Mouse (Mus musculus) limb, embryonic 10.5 days (tissue): ENCODE results near the gene Kcna7. TPM values are rescaled to one million over a fixed set of nuclear protein-coding genes. Genes with fewer than 3 reads are reported as not detected.
A peak's percentile ranks its signal among the peaks of the same experiment; 100 is the strongest.

ENCODE experiments used
- DNase-seq: peaks from one replicate; pipeline ENCODE4 v3.0.0-alpha.2; 2017; ENCODE audit warnings: low spot score
- H3K27ac ChIP-seq: fragments of 300-500 bp; sonication (generic); 2 replicates; pipeline ENCODE4 v1.5.1; 2016; ENCODE audit warnings: mild to moderate bottlenecking
- H3K27me3 ChIP-seq: fragments of 300-500 bp; sonication (generic); 2 replicates; pipeline ENCODE4 v1.6.1; 2016; ENCODE audit warnings: low read depth, mild to moderate bottlenecking; ENCODE audit not compliant: poor library complexity, severe bottlenecking
- H3K36me3 ChIP-seq: fragments of 300-500 bp; sonication (generic); 2 replicates; pipeline ENCODE4 v1.6.1; 2016; ENCODE audit warnings: mild to moderate bottlenecking, moderate library complexity
- H3K4me1 ChIP-seq: fragments of 300-500 bp; sonication (generic); 2 replicates; pipeline ENCODE4 v1.6.1; 2016
- H3K4me3 ChIP-seq: fragments of 300-500 bp; sonication (generic); 2 replicates; pipeline ENCODE4 v1.5.1; 2016; ENCODE audit warnings: mild to moderate bottlenecking, moderate library complexity
- H3K9me3 ChIP-seq: fragments of 300-500 bp; sonication (generic); replicated peaks from 2 replicates; pipeline ENCODE4 v1.6.1; 2016; ENCODE audit warnings: mild to moderate bottlenecking
- WGBS: fragments of 180-500 bp; shearing (Covaris S2); methylation state at CpG from one replicate; pipeline ENCODE4 v1.1.7; 2016; 5-methylcytosine and 5-hydroxymethylcytosine counted together
- polyA plus RNA-seq: library from polyadenylated mRNA; unstranded; fragments of >200 nt; fragmentation: Nextera tagmentation; extraction: Ambion mirVana; gene quantifications from 2 replicates; pipeline ENCODE4 v1.2.1, GENCODE M21; 2016

The Kcna7 gene
- polyA plus RNA-seq, 1 experiment from 2014 or later = 0.06 TPM

DNA sequence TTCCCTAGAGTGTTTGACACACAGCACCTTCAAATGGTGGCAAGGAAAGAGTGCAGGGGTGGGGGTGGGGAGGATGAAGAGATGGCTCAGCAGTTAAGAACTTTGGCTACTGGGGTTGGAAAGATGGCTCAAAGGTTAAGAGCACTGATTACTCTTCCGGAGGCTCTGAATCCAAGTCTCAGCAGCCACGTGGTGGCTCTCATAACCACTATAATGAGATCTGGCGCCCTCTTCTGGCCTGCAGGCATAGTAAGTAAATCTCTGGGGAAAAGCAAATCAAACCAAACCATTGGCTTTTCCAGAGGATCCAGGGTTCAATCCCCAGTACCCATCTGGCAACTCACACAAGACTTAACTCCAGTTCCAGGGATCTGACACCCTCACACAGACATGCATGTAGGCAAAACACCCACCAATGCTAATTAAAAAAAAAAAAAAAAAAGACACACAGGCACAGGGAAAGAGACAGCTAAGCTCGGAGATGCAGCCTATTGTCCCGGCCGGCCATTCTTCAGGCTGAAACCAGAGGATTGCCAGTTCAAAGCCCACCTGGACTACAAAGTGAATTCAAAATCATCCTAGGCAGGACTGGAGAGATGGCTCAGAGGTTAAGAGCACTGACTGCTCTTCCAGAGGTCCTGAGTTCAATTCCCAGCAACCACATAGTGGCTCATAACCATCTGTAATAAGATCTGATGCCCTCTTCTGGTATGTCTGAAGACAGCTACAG lies 1.8 kb upstream of the Kcna7 start:
- peak; percentile 78 for DNase-seq

DNA sequence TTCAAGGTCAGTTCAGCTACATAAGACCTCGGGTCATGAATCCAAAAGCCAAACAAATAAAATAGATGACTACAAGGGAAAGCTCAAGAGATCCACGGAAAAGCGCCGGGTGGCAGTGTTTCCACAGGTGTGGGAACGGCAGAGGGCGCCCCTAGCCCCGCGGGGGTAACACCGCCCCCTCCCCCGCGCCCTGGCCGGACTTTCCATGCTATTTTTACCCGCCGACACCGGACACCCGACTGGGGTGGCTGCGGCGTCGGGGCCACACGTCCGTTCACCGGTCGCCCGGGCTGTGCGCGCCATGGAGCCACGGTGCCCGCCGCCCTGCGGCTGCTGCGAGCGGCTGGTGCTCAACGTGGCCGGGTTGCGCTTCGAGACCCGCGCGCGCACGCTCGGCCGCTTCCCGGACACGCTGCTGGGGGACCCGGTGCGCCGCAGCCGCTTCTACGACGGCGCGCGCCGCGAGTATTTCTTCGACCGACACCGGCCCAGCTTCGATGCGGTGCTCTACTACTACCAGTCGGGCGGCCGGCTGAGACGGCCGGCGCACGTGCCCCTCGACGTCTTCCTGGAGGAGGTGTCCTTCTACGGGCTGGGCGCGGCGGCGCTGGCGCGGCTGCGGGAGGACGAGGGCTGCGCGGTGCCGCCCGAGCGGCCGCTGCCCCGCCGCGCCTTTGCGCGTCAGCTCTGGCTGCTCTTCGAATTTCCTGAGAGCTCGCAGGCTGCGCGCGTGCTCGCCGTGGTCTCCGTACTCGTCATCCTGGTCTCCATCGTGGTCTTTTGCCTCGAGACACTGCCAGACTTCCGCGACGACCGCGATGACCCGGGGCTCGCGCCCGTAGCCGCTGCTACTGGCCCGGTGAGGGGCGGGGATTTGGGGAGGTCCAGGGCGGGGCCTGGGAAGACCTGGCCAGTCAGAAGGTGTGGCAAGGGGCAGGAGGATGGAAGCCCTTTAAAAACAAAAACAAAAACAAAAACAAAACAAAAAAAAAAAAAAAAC lies 1.0 kb downstream of the Kcna7 start:
- Histone ChIP-seq H3K36me3 (no peaks in the 10 kb centered on the region), H3K4me1 (peaks cover 8% of the 10 kb centered on the region), H3K9me3 (no peaks in the 10 kb centered on the region), H3K4me3 (peak overlapping the region; percentile 44), H3K27me3 (peaks cover 68% of the 10 kb centered on the region), H3K27ac (peak overlapping the region; percentile 27; the same call in 1 of the 2 replicates)
- 3% methylated on average over 114 of the region's 114 CpGs for WGBS
- DNase-seq = no peak

More for the DNA sequence above, 1.8 kb upstream of the Kcna7 start:
- Histone ChIP-seq H3K9me3 (no peaks in the 10 kb centered on the region), H3K36me3 (no peaks in the 10 kb centered on the region), H3K27me3 (peaks cover 40% of the 10 kb centered on the region), H3K4me3 (no peak overlapping the region), H3K4me1 (peaks cover 8% of the 10 kb centered on the region), H3K27ac (no peak overlapping the region)
- 46% methylated on average over 6 of the region's 6 CpGs for WGBS

DNA sequence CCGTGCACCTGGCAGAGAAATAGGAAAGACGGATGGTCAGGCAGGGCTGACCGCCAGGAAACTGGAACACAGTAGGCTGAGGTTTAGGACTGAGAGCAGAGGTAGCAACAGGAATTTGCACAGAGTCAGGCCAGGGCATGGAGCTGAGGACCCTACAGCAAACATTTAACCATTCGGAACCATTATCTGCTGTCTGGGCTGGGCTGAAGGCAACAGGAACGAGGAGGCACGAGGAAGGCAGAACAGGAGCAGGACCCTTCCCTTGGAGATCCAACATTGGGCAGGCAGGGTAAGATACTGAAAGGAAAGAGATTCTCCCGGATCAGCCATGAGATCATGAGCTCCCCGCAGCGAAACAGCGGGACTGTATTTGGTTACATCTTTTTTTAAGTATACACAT lies 2.4 kb downstream of the Kcna7 start:
- Histone ChIP-seq H3K27ac (no peak overlapping the region), H3K4me1 (peaks cover 8% of the 10 kb centered on the region), H3K27me3 (peaks cover 81% of the 10 kb centered on the region), H3K4me3 (no peak overlapping the region), H3K9me3 (no peaks in the 10 kb centered on the region), H3K36me3 (no peaks in the 10 kb centered on the region)
- DNase-seq = no peak
- WGBS = 81% methylated on average over 10 of the region's 10 CpGs

DNA sequence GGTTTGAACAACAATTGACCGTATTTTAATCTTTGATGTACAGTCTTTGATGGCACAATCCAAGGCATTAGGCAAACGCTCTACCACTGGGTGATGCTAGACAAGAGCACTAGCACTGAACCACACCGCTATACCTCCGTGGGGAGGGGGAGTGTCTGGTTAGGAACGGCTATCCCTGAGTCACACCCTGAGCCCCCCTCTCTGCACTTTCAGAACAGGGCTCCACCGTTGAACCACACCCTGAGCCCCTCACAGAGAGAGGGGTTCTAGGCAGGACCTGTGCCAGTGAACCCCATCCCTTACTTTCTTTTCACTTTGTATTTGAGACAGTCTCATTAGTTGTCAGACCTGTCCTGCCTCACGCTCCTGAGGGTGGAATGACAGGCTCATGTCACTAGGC lies 2.9 kb downstream of the Kcna7 start:
- Histone ChIP-seq H3K4me3 (no peak overlapping the region), H3K27ac (no peak overlapping the region), H3K36me3 (no peaks in the 10 kb centered on the region), H3K4me1 (peaks cover 13% of the 10 kb centered on the region), H3K27me3 (peaks cover 87% of the 10 kb centered on the region), H3K9me3 (no peaks in the 10 kb centered on the region)
- 75% methylated on average over 7 of the region's 7 CpGs for WGBS
- no peak for DNase-seq

DNA sequence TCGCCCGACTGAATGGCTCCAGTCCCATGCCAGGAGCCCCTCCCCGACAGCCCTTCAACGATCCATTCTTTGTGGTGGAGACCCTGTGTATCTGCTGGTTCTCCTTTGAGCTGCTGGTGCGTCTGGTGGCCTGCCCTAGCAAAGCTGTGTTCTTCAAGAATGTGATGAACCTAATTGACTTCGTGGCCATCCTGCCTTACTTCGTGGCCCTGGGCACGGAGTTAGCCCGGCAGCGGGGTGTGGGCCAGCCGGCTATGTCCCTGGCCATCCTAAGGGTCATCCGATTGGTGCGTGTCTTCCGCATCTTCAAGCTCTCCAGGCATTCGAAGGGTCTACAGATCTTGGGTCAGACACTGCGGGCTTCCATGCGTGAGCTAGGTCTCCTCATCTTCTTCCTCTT lies 3.5 kb downstream of the Kcna7 start:
- no peak for DNase-seq
- H3K4me1 ChIP-seq = peaks cover 18% of the 10 kb centered on the region
- 89% methylated on average over 17 of the region's 17 CpGs for WGBS
- H3K27ac ChIP-seq = no peak overlapping the region
- peaks cover 93% of the 10 kb centered on the region for H3K27me3 ChIP-seq
- no peak overlapping the region for H3K4me3 ChIP-seq
- no peaks in the 10 kb centered on the region for H3K36me3 ChIP-seq
- H3K9me3 ChIP-seq = no peaks in the 10 kb centered on the region

DNA sequence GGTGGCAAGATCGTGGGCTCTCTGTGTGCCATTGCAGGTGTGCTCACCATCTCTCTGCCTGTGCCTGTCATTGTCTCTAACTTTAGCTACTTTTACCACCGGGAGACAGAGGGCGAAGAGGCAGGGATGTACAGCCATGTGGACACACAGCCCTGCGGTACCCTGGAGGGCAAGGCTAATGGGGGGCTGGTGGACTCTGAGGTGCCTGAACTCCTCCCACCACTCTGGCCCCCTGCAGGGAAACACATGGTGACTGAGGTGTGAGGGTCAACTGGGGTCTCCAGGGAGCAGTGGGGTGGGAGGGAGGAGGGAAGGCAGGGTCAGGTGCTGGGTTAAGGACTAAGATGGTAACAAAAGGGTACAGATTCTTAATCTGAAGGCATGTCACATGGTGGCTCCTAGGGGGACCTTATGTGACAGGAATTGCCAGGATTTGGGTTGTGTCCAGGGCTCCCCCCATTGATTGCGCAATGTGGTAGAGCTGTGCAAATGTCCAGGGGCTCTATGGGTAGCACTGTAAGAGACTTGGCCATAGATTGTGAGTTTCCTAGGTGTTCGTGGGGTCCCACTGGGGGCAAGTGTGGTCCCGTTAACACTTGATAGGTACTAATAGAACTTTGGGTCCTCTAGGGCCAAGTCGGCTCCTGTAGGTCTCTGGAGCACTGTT lies 4.2 kb downstream of the Kcna7 start:
- WGBS = 87% methylated on average over 8 of the region's 8 CpGs
- H3K27ac ChIP-seq = no peak overlapping the region
- no peak for DNase-seq
- H3K9me3 ChIP-seq = no peaks in the 10 kb centered on the region
- H3K36me3 ChIP-seq = no peaks in the 10 kb centered on the region
- no peak overlapping the region for H3K4me3 ChIP-seq
- H3K4me1 ChIP-seq = peaks cover 25% of the 10 kb centered on the region
- peaks cover 99% of the 10 kb centered on the region for H3K27me3 ChIP-seq

DNA sequence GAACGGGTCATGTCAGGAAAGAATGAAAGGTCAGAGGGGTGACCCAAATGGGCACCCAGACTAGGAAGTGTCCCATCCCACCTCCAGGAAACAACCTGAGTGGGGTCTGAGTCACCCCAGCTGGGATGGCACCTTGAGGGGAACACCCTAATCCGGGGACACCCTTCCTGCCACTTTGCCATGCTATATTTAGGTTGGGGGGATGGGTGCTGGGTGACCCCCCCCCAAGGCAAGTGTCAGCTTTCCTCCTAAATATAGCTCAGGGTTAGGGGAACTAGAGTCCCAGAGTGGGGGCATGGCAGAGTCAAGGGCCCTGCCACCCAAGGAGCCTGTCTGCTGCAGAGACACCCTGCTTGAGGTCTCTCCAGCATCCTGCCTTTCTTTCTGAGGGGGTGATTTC lies 7.0 kb downstream of the Kcna7 start:
- Histone ChIP-seq H3K9me3 (no peaks in the 10 kb centered on the region), H3K4me3 (no peak overlapping the region), H3K27me3 (peaks cover 100% of the 10 kb centered on the region), H3K36me3 (no peaks in the 10 kb centered on the region), H3K27ac (no peak overlapping the region), H3K4me1 (peaks cover 27% of the 10 kb centered on the region)
- no peak for DNase-seq
- 84% methylated on average over 2 of the region's 2 CpGs for WGBS

DNA sequence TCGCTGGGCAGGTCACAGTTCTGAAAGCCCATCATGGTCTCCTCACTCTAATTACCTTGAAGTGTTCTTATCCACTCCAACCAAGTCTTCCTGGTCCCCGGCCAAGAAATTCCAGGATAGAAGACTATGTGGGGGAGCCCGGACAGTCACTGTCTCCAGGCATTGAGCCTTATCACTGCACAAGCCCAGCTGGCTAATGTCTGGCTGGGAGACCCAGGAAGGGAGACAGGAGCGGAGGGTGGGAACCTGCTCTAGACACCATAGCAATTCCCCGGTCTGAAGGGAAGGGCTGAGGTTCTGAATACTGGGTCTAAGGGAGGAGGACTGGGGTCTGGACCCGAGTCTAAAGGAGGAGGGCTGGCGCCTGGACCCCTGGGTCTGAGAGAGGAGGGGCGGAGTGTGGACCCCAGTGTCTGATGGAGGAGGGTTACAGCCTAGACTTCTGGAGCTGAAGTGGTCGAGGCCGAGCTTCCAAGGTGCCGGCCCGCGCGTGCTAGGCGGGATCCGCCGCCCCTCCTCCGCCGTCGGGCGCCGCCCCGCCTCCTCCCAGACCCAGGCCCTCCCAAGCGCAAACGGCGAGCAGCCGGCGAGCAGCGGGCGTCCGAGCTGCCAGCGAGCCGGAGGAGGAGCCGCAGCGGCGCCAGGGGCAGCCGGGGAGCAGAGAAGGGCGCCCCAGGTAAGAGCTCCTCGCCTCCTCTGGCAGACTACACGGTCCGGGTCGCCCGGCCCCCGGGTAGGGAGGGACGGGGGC lies 7.8 kb downstream of the Kcna7 start, which contains the start of gene Ntf5:
TSS of gene Ntf5 (plus strand) at position 583 of the 751 bp plus-strand sequence.
- H3K36me3 ChIP-seq = no peaks in the 10 kb centered on the region
- WGBS = 2% methylated on average over 45 of the region's 45 CpGs
- peaks cover 100% of the 10 kb centered on the region for H3K27me3 ChIP-seq
- no peaks in the 10 kb centered on the region for H3K9me3 ChIP-seq
- peak within 1 kb of the TSS; percentile 76 for H3K27ac ChIP-seq
- peak; percentile 72 for DNase-seq
- H3K4me3 ChIP-seq = peak within 1 kb of the TSS; percentile 67
- peaks cover 36% of the 10 kb centered on the region for H3K4me1 ChIP-seq

DNA sequence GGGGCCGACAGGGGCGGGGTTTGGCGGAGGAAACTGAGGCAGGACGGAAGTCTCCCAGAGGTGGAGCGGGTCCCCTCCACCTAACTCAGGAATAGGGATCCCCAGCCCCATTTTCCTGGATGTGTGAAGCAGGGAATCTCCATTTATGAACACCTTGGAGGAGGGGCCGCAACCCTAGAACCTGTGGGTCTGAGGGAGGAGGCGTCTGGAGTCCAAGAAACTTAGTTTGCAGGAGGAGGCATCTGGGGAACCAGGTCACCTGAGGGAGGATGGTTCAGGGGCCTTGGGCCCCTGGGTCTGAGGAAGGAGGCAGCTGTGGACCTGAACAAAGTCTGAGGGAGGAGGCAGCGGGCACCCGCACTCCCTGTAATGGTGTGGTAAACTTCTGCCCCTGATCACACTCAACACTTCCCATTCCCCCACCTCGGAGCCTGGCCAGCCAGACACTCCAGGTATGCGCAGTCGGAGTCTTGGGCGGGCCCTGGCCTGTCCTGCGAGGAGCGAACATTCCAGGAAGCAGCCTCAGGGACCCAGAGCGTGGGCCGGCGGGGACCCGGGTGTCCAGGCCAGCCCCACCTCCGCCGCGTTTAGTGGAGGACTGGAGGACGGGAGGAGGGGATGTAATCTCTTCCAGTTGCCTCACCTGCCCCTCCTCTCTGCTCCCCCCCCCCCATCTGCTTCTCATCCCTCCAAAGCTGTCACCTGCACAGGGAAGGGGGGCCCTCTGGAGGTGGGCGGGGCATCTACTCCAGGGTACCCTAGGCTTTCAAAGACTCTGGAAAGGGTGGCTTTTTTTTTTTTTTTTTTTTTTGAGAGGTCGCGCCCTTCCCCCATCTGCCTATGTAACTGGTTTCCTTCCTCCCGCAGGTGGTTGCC lies 8.6 kb downstream of the Kcna7 start:
- Histone ChIP-seq H3K9me3 (no peaks in the 10 kb centered on the region), H3K27ac (peak overlapping the region; percentile 76), H3K4me3 (peak overlapping the region; percentile 67), H3K27me3 (peaks cover 100% of the 10 kb centered on the region), H3K36me3 (no peaks in the 10 kb centered on the region), H3K4me1 (peaks cover 37% of the 10 kb centered on the region)
- DNase-seq = peak; percentile 60
- 2% methylated on average over 27 of the region's 27 CpGs for WGBS

DNA sequence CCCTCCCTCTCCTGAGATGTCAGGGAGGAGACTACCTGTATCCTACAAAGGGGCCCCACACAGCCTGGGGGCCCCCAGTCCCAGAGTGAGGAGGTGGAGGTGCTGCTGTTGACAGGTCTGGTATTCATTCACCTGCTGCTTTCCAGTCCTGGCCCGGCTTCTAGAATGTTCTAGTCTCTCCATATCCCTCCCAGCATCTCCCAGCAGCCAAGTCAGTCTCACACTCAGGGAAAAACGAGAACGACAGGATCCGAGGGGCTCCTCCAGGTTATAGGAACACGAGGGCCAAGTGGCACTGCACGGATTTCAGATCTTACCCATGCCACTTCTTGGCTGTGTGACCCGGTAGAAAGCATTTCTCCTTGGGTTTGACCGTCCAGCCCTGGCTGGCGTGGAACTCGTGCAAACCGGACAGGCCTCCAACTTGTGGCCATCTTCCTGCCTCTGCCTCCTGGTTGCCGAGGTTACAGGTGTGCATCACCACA lies 9.3 kb downstream of the Kcna7 start:
- 37% methylated on average over 12 of the region's 12 CpGs for WGBS
- H3K9me3 ChIP-seq = no peaks in the 10 kb centered on the region
- H3K27ac ChIP-seq = no peak overlapping the region
- no peak overlapping the region for H3K4me3 ChIP-seq
- no peak for DNase-seq
- peaks cover 100% of the 10 kb centered on the region for H3K27me3 ChIP-seq
- H3K4me1 ChIP-seq = peaks cover 39% of the 10 kb centered on the region
- no peaks in the 10 kb centered on the region for H3K36me3 ChIP-seq

DNA sequence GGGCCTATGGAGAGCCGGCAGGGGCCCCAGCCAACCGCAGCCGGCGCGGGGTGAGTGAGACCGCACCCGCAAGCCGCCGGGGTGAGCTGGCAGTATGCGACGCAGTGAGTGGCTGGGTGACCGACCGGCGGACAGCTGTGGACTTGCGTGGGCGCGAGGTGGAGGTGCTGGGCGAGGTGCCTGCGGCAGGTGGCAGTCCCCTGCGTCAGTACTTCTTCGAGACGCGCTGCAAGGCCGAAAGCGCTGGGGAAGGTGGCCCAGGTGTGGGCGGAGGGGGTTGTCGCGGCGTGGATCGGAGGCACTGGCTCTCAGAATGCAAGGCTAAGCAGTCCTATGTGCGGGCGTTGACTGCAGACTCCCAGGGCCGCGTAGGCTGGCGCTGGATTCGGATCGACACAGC lies 10.2 kb downstream of the Kcna7 start:
- H3K9me3 ChIP-seq = no peaks in the 10 kb centered on the region
- H3K4me3 ChIP-seq = peak overlapping the region; percentile 28
- peaks cover 100% of the 10 kb centered on the region for H3K27me3 ChIP-seq
- H3K4me1 ChIP-seq = peaks cover 47% of the 10 kb centered on the region
- peak overlapping the region; percentile 57; the same call in 1 of the 2 replicates for H3K27ac ChIP-seq
- no peak for DNase-seq
- H3K36me3 ChIP-seq = peaks cover 3% of the 10 kb centered on the region
- WGBS = 11% methylated on average over 37 of the region's 37 CpGs
